Mouse (Mus musculus) CD4-positive helper T cell, adult 2 months (primary cell): ENCODE data around the gene Prdm8.

Source experiments
- DNase-seq: peaks from one replicate; pipeline ENCODE4 v3.0.0-alpha.2; 2012; ENCODE audit warnings: low read depth, missing footprints, low spot score

Gene Prdm8

GRCm38 (mm10) chr5:98167180-98167824 is at the start of gene Prdm8:
Prdm8 (plus strand) TSS chr5:98167198.
- peak; percentile 79 for DNase-seq

- no peak for DNase-seq
Measured at GRCm38 (mm10) chr5:98127074-98127473, 39.9 kb upstream of the Prdm8 start.

- no peak for DNase-seq
Measured at GRCm38 (mm10) chr5:98138545-98139296, 28.3 kb upstream of the Prdm8 start.

DNA sequence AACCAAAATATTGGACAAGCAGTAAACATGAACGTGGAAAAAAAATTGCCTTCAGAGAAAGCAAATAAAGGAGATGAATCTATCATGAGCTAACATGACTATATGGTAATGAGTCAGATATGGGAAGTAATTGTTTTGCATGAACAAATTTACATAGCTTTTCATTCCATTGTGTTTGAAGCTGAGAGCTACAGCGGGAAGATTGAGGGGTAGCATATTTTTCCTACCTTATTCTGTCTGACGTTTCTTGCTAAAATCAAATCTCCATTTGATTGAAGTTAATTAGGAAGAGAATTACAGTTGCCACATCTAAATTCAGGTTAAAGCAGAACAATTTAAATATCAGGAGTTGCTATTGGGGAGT is 27.7 kb upstream of the Prdm8 start:
- DNase-seq: no peak

- peak; percentile 12 for DNase-seq
Measured at GRCm38 (mm10) chr5:98146895-98147294, 20.1 kb upstream of the Prdm8 start.

DNA sequence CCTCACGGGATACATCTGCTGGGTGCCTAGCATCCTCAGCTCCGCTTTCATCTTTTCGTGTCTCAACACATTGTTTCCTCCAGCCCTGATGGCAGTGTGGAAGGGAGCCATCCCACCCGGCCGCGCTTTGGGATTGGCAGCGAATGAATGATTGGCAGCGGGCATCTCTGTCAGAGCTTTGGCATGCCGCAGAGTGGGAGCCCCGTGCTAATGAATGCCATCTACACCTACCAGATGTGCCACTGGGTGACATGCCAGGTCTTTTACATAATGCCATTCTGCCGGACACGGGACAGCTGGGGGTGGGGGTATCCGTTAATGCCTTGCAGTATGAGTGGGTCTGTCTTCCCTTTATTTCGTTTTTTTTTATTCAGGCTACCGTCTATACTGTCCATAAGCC is 882 bp upstream of the Prdm8 start:
- DNase-seq: no peak

GRCm38 (mm10) chr5:98168356-98169285 is 1.6 kb downstream of the Prdm8 start:
- no peak for DNase-seq

GRCm38 (mm10) chr5:98169376-98170351 is 2.7 kb downstream of the Prdm8 start:
- DNase-seq: no peak

DNA sequence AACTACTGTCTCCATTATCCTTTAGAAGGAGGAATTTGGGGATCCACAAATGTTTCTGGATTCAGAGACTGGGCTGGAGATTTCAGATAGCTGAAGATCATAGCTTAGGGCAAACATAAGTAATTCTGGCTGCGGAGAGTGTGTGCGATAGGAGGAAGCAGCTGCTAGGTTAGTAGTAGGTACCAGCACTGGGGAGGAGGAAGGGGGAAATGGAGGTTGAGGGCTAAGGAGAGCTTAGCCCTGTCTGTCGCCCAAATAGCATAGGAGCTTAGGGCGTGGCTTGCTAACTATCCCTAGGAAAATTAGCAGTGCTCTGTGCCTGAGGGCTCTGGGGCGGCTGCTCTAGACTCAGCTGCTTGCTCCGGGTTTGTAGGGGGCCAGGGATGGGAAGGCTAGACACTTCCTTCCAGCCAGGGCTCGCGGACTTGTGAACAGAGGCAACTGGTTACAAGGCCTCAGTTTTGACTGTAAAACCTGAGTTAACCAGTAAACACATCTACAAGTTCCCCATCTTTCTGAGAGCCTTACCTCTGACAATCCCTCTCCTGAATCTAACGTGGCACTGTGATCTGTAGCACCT is 4.7 kb downstream of the Prdm8 start:
- DNase-seq: no peak

DNA sequence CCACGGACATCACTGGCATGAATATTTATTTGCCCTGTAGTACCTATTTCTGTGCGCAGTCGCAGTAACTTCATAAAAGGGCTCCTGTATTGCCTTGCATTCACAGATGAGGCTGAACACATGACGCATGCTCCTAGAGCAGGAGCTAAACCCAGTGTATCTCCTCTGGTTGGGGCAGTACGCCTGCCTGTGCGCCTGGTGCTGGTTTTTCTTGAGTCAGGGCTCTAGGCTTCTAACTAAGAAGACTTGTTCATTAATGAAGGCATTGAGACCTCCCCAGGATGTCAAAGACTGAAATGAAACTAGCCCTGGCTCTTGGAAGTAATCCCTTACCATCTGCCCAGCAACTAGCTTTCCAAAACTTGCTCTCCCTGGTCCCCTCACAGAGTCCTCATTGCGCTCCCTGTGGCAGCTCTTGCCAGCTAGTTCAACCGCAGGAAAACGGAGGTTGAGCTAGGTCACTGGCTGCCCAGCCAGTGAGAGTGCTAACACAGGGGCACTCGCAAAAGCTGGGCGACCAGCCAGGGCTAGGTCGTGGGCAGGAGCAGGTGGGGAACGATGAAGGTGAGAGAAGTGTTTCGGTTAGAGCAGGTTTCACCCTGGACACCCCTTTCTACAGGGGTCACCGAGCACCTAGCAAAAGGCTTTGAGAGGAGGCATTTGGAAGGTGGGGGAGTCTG is 5.6 kb downstream of the Prdm8 start:
- no peak for DNase-seq

- DNase-seq: no peak
Measured at GRCm38 (mm10) chr5:98173694-98174093, 6.7 kb downstream of the Prdm8 start.

DNA sequence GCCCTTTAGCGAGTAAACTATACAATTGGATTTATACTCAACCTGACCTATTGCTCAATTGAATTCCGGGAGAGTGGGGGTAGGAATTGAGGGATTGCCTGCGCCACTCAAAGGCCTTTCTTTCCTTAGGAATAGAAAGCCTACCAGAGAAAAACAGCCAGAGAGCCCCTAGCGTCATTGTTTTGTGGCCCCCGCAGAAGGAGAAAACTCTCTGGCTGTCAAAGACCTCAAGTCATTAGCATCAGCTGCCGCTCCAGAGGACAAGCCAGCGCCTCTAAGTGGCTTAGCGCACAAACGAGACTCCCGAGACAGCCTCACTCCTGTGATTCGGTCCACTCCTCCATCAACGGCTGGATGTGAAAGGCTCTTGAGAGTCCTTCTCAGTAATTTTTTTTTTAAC is 12.6 kb downstream of the Prdm8 start:
- DNase-seq: no peak

- DNase-seq: peak; percentile 3
Measured at GRCm38 (mm10) chr5:98180461-98180887, 13.5 kb downstream of the Prdm8 start.

- no peak for DNase-seq
Measured at GRCm38 (mm10) chr5:98180888-98181635, 14.1 kb downstream of the Prdm8 start.

GRCm38 (mm10) chr5:98181686-98182602 is 14.9 kb downstream of the Prdm8 start:
- DNase-seq: no peak

DNA sequence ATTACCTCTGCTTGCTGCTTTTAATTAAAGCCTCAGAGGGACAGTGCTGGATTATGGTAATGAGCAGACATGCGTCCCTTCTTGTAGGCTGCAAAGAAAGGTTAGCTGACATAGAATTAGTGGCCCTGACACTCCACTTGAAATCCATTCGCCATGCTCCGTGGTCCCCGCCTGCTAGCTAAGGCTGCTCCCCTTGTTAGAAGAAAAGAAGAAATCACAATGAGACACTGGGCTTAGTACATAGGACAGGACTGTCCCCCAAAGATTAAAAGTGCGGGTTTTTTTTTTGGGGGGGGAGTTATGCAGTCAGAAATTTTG is 15.6 kb downstream of the Prdm8 start:
- DNase-seq: no peak

GRCm38 (mm10) chr5:98183031-98183595 is 16.1 kb downstream of the Prdm8 start:
- no peak for DNase-seq

DNA sequence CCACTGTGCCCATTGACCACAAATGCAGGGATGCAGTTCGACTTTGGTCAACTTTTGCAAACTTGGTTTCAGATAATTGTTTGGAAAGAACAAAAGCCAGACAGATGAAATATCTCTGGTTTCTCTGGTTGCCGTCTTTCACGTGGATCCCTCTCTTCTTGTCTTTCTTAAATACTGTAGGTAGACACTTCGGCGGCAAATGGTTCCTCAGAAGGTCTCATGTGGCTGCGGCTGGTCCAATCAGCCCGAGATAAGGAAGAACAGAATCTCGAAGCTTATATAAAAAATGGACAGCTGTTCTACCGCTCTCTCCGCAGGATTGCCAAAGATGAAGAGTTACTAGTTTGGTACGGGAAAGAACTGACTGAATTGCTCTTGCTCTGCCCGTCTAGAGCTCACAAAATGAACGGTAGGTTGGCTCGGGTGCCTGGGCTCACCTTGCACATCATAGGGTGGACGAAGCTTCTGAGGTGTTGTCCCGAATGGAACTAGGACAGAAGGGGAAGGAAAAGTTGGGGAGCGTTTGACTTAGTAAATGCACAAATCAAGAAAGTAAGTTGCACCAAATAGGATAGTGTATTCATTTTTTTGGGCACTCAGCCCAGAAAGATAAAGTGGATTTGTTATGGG is 17.4 kb downstream of the Prdm8 start:
- DNase-seq: peak; percentile 6
